Mouse (Mus musculus): ENCODE results near the gene Olfr465-ps1. TPM values are rescaled to one million over a fixed set of nuclear protein-coding genes. Genes with fewer than 3 reads are reported as not detected.

The Olfr465-ps1 gene
- polyA plus RNA-seq (2015; fragmentation: Nextera tagmentation; extraction: Ambion mirVana): not detected in 2 replicates

DNA sequence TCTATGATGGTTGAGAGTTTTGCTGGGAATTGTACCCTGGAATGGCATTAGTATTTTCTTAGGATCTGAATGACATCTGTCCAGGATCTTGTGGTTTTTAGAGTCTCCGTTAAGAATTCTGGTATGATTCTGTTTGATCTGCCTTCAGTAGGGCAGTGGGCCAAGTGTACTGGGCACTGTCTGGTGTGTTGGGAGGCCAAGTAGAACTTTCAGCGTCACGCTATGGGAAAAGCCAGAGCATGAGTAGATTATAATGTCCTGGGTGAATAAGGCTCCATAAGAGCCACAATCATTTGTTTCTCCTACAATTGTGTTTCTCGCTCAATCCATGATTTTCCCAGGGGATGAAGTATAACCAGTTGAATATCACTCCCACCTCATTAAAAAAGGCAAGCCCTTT lies at the start of gene Olfr465-ps1:
Gene Olfr465-ps1 (plus strand): TSS at position 301 of the 400 bp plus-strand sequence.
- no peaks in the 10 kb centered on the region for H3K27me3 ChIP-seq
- H3K36me3 ChIP-seq: no peaks in the 10 kb centered on the region
- no peaks in the 10 kb centered on the region for H3K4me1 ChIP-seq
- no peak within 1 kb of the TSS for H3K9ac ChIP-seq (replicated peaks)
- WGBS: 89% methylated on average over 4 of the region's 4 CpGs
- H3K4me2 ChIP-seq (replicated peaks): no peak within 1 kb of the TSS
- H3K9me3 ChIP-seq: no peaks in the 10 kb centered on the region
- ATAC-seq (replicated peaks): no peak
- H3K27ac ChIP-seq (replicated peaks): no peak within 1 kb of the TSS
- no peak within 1 kb of the TSS for H3K4me3 ChIP-seq

DNA sequence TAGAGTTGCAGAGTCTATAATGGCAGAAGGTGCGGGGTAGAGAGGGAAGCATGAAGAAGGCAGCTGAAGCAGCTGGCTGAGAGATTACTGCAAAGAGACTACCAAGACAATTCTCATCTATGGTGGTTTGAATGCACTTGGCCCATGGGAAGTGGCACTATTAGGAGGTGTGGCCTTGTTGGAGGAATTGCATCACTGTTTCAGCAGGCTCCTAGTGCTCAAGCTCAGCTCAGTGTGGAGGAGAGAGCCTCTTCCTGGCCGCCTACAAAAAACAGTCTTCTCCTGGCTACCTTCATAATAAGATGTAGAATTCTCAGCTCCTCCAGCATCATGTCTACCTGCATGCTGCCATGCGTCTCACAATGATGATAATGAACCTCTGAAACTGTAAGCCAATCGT lies 42.0 kb upstream of the Olfr465-ps1 start:
- H3K9ac ChIP-seq (replicated peaks): no peak overlapping the region
- H3K27ac ChIP-seq (replicated peaks): no peak overlapping the region
- 91% methylated on average over 4 of the region's 4 CpGs for WGBS
- ATAC-seq (replicated peaks): no peak
- no peak overlapping the region for H3K4me3 ChIP-seq
- no peaks in the 10 kb centered on the region for H3K4me1 ChIP-seq
- peaks cover 7% of the 10 kb centered on the region for H3K9me3 ChIP-seq
- no peak overlapping the region for H3K4me2 ChIP-seq (replicated peaks)
- H3K36me3 ChIP-seq: peaks cover 26% of the 10 kb centered on the region; the same call in 1 of the 2 replicates
- H3K27me3 ChIP-seq: no peaks in the 10 kb centered on the region

DNA sequence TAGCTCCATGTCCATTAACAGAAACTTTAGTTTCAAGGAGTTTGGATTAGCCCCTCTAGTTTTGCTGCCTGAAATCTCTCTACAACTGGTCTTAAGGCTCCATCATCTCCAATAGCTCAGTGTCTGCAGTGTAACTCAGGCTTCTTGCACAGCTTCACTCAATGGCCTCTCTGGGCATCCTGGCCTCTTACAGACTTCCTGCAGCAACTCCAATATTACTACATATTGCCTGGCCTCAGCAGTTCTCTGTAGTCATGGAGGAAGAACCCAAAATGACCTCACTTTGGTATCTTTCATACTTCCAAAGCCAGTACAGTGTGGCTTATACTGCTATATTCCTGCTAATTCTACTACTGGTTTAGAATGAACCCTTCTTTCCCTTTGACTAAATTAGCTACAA lies 40.9 kb upstream of the Olfr465-ps1 start:
- no peak overlapping the region for H3K4me3 ChIP-seq
- H3K9me3 ChIP-seq: peaks cover 10% of the 10 kb centered on the region
- no peak overlapping the region for H3K9ac ChIP-seq (replicated peaks)
- H3K27ac ChIP-seq (replicated peaks): no peak overlapping the region
- H3K27me3 ChIP-seq: no peaks in the 10 kb centered on the region
- peaks cover 21% of the 10 kb centered on the region; the same call in 1 of the 2 replicates for H3K36me3 ChIP-seq
- H3K4me1 ChIP-seq: no peaks in the 10 kb centered on the region
- no peak for ATAC-seq (replicated peaks)
- H3K4me2 ChIP-seq (replicated peaks): no peak overlapping the region

DNA sequence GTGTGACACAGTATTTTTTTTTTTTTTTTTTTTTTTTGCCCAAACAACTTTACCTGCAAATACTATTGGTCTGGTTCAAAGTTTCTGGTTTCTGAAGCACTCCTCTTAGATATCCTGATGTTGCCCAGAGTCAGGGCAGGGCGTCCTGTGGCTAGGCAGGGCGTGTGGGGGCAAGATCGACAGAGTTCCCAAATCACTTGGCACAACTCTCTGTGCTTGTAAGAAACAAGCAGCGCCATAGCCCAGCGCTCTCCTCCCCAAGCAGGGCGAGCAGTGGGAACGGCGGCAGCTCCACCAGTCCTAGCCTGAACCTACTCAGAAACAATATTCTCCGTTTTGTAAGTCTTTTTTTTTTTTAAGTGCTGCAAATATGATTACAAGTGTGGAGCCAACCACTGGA lies 37.2 kb upstream of the Olfr465-ps1 start:
- peaks cover 6% of the 10 kb centered on the region; the same call in 1 of the 2 replicates for H3K36me3 ChIP-seq
- ATAC-seq (replicated peaks): no peak
- no peak overlapping the region for H3K27ac ChIP-seq (replicated peaks)
- H3K9me3 ChIP-seq: peaks cover 33% of the 10 kb centered on the region
- no peak overlapping the region for H3K4me3 ChIP-seq
- no peaks in the 10 kb centered on the region for H3K4me1 ChIP-seq
- H3K9ac ChIP-seq (replicated peaks): no peak overlapping the region
- H3K27me3 ChIP-seq: no peaks in the 10 kb centered on the region
- H3K4me2 ChIP-seq (replicated peaks): no peak overlapping the region
- 96% methylated on average over 9 of the region's 9 CpGs for WGBS

DNA sequence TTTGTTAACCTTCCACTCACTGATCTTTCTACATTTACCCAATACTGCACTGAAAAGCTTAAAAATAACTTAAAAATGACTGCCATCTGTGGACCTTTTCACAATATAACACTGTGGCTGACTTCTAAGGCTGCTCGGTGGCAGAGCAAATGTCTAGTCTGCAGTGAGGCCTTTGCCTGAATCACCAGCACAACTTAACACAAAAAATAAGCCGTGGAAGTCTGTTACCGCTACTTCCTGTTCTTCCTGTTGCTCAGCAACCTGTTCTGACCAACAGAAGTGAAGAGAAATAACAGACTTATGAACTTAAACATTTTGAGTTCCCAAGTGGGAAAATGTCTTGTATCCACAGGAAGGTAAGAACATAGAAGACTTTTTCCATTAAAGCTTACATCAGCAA lies 36.7 kb upstream of the Olfr465-ps1 start:
- Histone ChIP-seq H3K4me1 (no peaks in the 10 kb centered on the region), H3K27ac (replicated peaks) (no peak overlapping the region), H3K4me3 (no peak overlapping the region), H3K36me3 (peaks cover 6% of the 10 kb centered on the region; the same call in 1 of the 2 replicates), H3K9me3 (peaks cover 37% of the 10 kb centered on the region), H3K9ac (replicated peaks) (no peak overlapping the region), H3K4me2 (replicated peaks) (no peak overlapping the region), H3K27me3 (no peaks in the 10 kb centered on the region)
- 100% methylated on average over 3 of the region's 3 CpGs for WGBS
- no peak for ATAC-seq (replicated peaks)

DNA sequence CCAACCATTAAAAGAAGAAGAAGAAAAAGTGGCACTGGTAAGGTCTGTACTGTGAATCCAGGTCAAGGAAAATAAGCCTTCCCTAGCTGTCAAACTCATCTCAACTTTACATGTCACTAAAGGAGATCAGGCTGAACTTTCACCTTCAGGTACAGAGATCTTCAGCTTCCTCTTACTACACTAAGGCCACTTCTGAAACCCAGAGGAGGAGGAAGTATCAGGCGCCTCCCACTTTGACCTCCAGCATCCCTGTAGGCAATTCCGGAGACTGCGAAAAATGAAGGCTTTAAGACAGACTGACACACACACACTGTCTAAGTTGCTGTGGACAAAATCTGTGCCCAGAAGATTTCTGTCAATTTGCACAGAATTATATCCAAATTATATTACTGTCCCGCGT lies 25.9 kb upstream of the Olfr465-ps1 start:
- 1% methylated on average over 5 of the region's 5 CpGs for WGBS
- Histone ChIP-seq H3K4me1 (peaks cover 17% of the 10 kb centered on the region), H3K9ac (replicated peaks) (peak overlapping the region; percentile 73), H3K9me3 (no peaks in the 10 kb centered on the region), H3K27ac (replicated peaks) (peak overlapping the region; percentile 73), H3K27me3 (no peaks in the 10 kb centered on the region), H3K4me2 (replicated peaks) (peak overlapping the region; percentile 55), H3K4me3 (peak overlapping the region; percentile 60), H3K36me3 (no peaks in the 10 kb centered on the region)
- ATAC-seq (replicated peaks): no peak

DNA sequence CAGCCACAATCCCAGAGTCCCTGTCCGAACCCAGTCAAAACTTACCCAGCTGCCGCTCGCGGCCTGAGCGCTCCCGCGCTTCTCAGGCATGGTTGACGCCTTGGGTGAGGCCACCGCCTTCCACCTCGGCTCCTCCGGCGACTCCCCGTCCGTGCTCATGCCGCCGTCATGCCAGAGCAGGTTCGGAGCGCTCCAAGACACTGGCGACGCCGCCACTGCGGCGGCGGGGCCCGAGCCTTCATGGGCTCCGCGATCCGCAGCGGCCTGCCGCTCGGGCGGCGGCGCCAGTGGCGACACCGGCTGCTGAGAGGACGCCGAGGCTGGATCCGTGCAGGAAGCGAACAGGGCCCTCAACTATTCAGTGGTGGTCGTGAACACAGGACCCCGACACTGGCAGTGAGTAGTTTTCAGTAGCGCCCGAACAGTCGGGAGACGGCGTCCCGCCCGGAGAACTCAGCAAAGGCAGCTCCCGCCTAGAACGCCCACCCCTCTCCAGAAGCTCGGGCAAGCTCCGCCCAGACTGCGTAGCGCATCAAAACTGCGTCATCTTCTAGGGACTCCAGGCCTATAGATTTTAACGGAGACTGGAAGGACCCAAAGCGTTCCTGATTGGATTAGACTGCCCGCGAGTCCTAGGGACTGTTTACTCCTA lies 25.3 kb upstream of the Olfr465-ps1 start, which contains the start of gene Mfsd14b:
Gene Mfsd14b (minus strand): TSS at position 517 of the 652 bp plus-strand sequence.
- peaks cover 17% of the 10 kb centered on the region for H3K4me1 ChIP-seq
- peak; percentile 99 for ATAC-seq (replicated peaks)
- H3K9ac ChIP-seq (replicated peaks): peak within 1 kb of the TSS; percentile 73
- H3K9me3 ChIP-seq: no peaks in the 10 kb centered on the region
- H3K27me3 ChIP-seq: no peaks in the 10 kb centered on the region
- H3K4me2 ChIP-seq (replicated peaks): peak within 1 kb of the TSS; percentile 55
- H3K4me3 ChIP-seq: peak within 1 kb of the TSS; percentile 60
- under 1% methylated on average over 60 of the region's 60 CpGs for WGBS
- peak within 1 kb of the TSS; percentile 73 for H3K27ac ChIP-seq (replicated peaks)
- H3K36me3 ChIP-seq: no peaks in the 10 kb centered on the region

DNA sequence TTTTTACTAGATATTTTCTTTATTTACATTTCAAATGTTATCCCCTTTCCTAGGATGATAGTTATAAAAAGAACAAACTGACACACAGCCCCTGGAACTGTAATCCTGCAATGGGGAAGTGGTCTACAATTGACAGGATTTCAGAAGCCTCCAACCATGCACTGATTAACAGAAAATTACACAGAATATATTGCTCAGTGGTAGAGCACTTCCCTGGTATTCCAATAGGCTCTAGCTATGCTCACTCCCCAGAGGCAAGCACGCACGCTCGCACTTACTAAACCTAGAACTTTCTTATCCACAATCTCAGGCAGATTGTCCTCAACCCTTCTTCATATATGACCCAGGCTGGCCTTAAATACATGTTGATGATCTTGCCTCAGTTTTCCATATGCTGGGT lies 24.6 kb upstream of the Olfr465-ps1 start:
- WGBS: 63% methylated on average over 3 of the region's 3 CpGs
- no peaks in the 10 kb centered on the region for H3K36me3 ChIP-seq

DNA sequence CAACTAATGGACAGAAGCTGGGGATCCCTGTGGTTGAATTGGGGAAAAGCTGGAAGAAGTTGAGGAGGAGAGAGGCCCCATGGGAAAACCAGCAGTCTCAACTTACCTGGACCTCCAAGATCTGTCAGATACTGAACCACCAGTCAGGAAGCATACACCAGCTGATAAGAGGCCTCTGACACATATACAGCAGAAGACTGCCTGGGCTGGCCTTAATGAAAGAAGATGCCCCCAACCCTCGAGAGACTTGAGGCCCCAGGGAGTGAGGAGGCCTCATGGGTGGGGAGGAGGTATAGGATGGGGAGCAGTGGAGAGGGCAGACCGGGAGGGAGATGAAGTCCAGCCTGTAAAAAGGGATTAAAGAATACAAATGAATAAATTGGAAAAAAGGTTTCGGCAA lies 16.9 kb upstream of the Olfr465-ps1 start:
- Histone ChIP-seq H3K4me3 (no peak overlapping the region), H3K27ac (replicated peaks) (no peak overlapping the region), H3K4me1 (no peaks in the 10 kb centered on the region), H3K9me3 (no peaks in the 10 kb centered on the region), H3K36me3 (no peaks in the 10 kb centered on the region), H3K4me2 (replicated peaks) (no peak overlapping the region), H3K27me3 (no peaks in the 10 kb centered on the region), H3K9ac (replicated peaks) (no peak overlapping the region)
- ATAC-seq (replicated peaks): no peak
- WGBS: 69% methylated on average over 3 of the region's 3 CpGs

More for the DNA sequence above, 24.6 kb upstream of the Olfr465-ps1 start:
- no peaks in the 10 kb centered on the region for H3K9me3 ChIP-seq
- H3K4me3 ChIP-seq: peak overlapping the region; percentile 60
- H3K27ac ChIP-seq (replicated peaks): peak overlapping the region; percentile 73
- no peaks in the 10 kb centered on the region for H3K27me3 ChIP-seq
- peak overlapping the region; percentile 73 for H3K9ac ChIP-seq (replicated peaks)
- peak; percentile 71 for ATAC-seq (replicated peaks)
- peak overlapping the region; percentile 55 for H3K4me2 ChIP-seq (replicated peaks)
- peaks cover 17% of the 10 kb centered on the region for H3K4me1 ChIP-seq

DNA sequence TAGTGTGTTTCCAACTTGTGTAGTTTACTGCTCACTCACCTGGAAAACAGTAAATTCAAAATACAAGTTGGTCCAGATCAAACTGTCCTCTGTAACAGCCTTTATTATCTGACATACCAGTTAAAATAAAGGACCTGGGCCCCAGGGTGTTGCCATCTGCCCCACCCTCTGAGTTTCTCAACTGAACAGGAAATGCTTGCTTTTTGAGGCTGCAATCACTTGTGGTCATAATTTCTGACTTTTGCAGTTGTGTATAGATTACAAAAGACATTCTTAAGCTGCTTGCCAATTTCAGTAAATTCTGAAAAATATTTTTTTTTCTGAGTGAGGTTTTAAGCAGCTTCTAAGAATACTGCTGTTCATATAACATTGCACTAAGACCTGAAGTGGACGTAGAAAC lies 15.8 kb upstream of the Olfr465-ps1 start:
- Histone ChIP-seq H3K27me3 (no peaks in the 10 kb centered on the region), H3K4me2 (replicated peaks) (no peak overlapping the region), H3K4me3 (no peak overlapping the region), H3K9me3 (no peaks in the 10 kb centered on the region), H3K4me1 (no peaks in the 10 kb centered on the region), H3K36me3 (no peaks in the 10 kb centered on the region), H3K9ac (replicated peaks) (no peak overlapping the region), H3K27ac (replicated peaks) (no peak overlapping the region)
- 78% methylated on average over 1 of the region's 1 CpGs for WGBS
- ATAC-seq (replicated peaks): no peak

DNA sequence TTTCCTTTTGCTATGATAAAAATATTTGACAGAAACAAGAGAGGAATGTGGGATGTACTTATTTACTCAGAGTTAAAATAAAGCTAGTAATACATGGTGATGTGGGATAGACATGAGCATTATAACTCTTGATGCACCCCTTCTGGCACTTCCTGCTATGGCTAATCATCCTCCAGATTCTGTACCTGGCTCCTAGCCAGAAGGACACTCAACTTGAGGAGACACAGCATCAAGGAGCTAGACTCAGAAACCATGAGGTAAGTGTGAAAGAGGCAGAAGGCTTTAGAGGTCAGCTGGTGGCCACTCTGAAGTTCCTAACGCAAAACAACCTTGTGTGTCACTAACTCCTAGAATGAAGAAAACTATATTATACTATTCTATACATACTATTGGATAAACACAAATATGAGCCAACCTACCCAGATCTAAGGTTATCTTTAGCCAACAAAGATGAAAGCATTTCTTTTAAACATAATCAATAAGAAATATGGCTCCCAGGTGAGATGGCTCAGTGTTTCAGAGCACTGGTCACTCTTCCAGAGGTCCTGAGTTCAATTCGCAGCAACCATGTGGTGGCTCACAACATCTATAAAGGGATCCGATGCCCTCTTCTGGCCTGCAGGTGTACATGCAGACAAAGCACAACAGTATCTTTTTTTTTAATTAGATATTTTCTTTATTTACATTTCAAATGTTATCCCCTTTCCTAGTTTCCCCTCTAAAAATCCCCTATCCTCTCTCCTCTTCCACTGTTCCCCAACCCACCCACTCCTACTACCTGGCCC lies 10.6 kb upstream of the Olfr465-ps1 start:
- no peak overlapping the region for H3K4me3 ChIP-seq
- no peaks in the 10 kb centered on the region for H3K27me3 ChIP-seq
- H3K4me2 ChIP-seq (replicated peaks): no peak overlapping the region
- H3K4me1 ChIP-seq: no peaks in the 10 kb centered on the region
- no peaks in the 10 kb centered on the region for H3K9me3 ChIP-seq
- WGBS: 76% methylated on average over 3 of the region's 3 CpGs
- no peak overlapping the region for H3K9ac ChIP-seq (replicated peaks)
- no peaks in the 10 kb centered on the region for H3K36me3 ChIP-seq
- H3K27ac ChIP-seq (replicated peaks): no peak overlapping the region
- ATAC-seq (replicated peaks): no peak

DNA sequence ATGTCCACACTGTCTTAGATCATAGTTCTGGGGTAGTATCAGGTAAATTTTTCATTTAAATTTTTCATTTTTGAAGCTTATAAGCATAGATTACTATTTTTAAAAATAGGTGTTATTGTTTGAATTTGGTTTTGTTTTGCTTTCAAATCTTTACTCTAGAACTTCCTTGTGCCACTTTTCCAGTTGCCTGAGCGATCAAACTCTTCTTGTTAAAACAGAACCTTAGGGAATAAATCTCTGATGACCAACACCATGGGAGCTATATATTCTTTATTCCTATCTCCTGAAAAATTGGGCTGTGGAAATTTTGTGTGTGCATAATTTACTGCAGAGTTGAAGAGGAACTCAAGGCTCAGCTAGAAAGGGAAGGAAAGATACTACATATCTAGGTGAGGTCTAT lies 12.1 kb downstream of the Olfr465-ps1 start, which contains the start of gene Olfr466:
Gene Olfr466 (plus strand): TSS at position 301 of the 400 bp plus-strand sequence.
- Histone ChIP-seq H3K4me1 (no peaks in the 10 kb centered on the region), H3K4me2 (replicated peaks) (no peak within 1 kb of the TSS), H3K27me3 (no peaks in the 10 kb centered on the region), H3K36me3 (no peaks in the 10 kb centered on the region), H3K9me3 (no peaks in the 10 kb centered on the region), H3K4me3 (no peak within 1 kb of the TSS), H3K27ac (replicated peaks) (no peak within 1 kb of the TSS), H3K9ac (replicated peaks) (no peak within 1 kb of the TSS)
- WGBS: 83% methylated on average over 1 of the region's 1 CpGs
- no peak for ATAC-seq (replicated peaks)

Data from forebrain, embryonic 15.5 days (tissue).